Mouse (Mus musculus) effector memory CD4-positive, alpha-beta T cell, adult 5 months (primary cell): ENCODE measurements around the gene Sphk1. TPM values are rescaled to one million over a fixed set of nuclear protein-coding genes. Genes with fewer than 3 reads are reported as not detected.

Experiments used
- polyA plus RNA-seq: library from polyadenylated mRNA; unstranded; fragments of 100-300 nt; shearing (Covaris generic); gene quantifications from one replicate; pipeline ENCODE4 v1.2.1, GENCODE M21; 2017

Gene Sphk1
- 0.31 TPM for polyA plus RNA-seq

GRCm38 (mm10) chr11:116530187-116531147, at the start of gene Sphk1:
Gene Sphk1 (plus strand): TSS chr11:116530925.

GRCm38 (mm10) chr11:116493795-116494252, 36.9 kb upstream of the Sphk1 start, which contains the start of gene Prpsap1:
Gene Prpsap1 (minus strand): TSS chr11:116494202.

GRCm38 (mm10) chr11:116581376-116581814, 50.7 kb downstream of the Sphk1 start, which contains the start of gene Ube2o:
Gene Ube2o (minus strand): TSS chr11:116581447.

Other genes with a start within 250 kb of the Sphk1 start
- gene Galr2, start 250.0 kb upstream of the Sphk1 start, polyA plus RNA-seq: not detected
- gene Exoc7, start 223.7 kb upstream of the Sphk1 start, polyA plus RNA-seq: 46.4 TPM
- gene Foxj1, start 195.5 kb upstream of the Sphk1 start, polyA plus RNA-seq: 0.24 TPM
- 98.2 TPM for gene Rnf157, start 117.9 kb upstream of the Sphk1 start, polyA plus RNA-seq
- gene Ubald2, start 96.8 kb upstream of the Sphk1 start, polyA plus RNA-seq: 963 TPM
- gene Qrich2, start 64.7 kb upstream of the Sphk1 start, polyA plus RNA-seq: not detected
- 118 TPM for gene Prpsap1, start 36.7 kb upstream of the Sphk1 start, polyA plus RNA-seq
- 16.2 TPM for gene Ube2o, start 50.5 kb downstream of the Sphk1 start, polyA plus RNA-seq
- not detected for gene Aanat, start 55.5 kb downstream of the Sphk1 start, polyA plus RNA-seq
- 19.5 TPM for gene Rhbdf2, start 96.1 kb downstream of the Sphk1 start, polyA plus RNA-seq
- gene Prcd, start 122.6 kb downstream of the Sphk1 start, polyA plus RNA-seq: not detected
- gene Cygb, start 123.4 kb downstream of the Sphk1 start, polyA plus RNA-seq: not detected
- 1.0 TPM for gene St6galnac1, start 244.6 kb downstream of the Sphk1 start, polyA plus RNA-seq